ENCODE assay signal across 8 mouse cellular contexts in the genomic region with DNA sequence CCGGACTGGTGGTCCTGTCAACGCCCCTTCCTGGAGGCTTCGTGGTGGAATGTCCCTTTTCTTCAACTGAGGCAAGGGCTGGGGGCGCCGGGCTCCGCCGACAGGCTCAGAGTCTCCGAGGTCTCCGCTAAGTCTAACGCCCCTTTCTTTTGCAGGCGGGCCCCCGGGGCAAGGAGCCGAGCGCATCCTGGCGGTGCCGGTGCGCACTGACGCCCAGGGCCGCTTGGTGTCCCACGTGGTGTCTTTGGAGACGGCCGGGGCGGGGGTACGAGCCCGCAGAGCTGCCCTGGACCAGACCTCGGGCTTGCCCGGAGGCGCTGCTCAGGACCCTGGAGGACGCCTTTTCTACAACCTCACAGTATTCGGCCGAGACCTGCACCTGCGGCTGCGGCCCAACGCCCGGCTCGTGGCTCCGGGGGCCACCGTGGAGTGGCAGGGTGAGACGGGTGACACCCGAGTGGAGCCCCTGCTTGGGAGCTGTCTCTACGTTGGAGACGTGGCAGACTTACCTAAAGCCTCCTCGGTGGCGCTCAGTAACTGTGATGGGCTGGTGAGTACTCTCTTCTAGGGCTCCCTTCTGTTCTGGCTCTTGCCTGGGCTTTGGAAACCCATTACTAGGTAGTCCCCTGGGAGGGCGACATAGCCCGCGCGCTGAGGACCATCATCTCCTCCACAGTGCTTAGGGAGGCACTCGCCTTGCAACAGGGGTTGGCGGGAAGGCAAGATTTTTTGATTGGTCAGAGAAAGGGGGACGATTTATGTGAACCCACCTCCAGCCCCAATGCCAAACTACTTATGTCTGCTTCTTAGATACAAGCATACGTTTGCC. TPM values are rescaled to one million over a fixed set of nuclear protein-coding genes. Genes with fewer than 3 reads are reported as not detected.
DNase-seq lines count a peak whose midpoint lies in the region; ATAC-seq and TF ChIP-seq lines count a peak whose summit lies in the region.

No protein-coding gene starts in this region.

- H3K27ac ChIP-seq in layer of hippocampus, adult 2 months = peak overlapping the region; percentile 53; the same call in 1 of the 2 replicates
- no peak overlapping the region for H3K27ac ChIP-seq in intestine, embryonic 14.5 days (ENCODE audit: low read depth)

- peak overlapping the region; percentile 22; the same call in 1 of the 2 replicates for H3K9ac ChIP-seq in intestine, embryonic 14.5 days (ENCODE audit: low read length)

- ATAC-seq in intestine, embryonic 14.5 days (replicated peaks; ENCODE audit: low FRiP score, low TSS enrichment, low read depth) = peak; percentile 65; the same call in 1 of the 2 replicates

- H3K4me1 ChIP-seq in intestine, embryonic 14.5 days (replicated peaks; ENCODE audit: control insufficient read depth, insufficient read depth, low read length) = peaks cover 8% of the 10 kb centered on the region; the same call in 1 of the 2 replicates

- H3K9me3 ChIP-seq in intestine, embryonic 14.5 days (ENCODE audit: control insufficient read depth, low read length) = no peaks in the 10 kb centered on the region

- H3K4me3 ChIP-seq in layer of hippocampus, adult 2 months = peak overlapping the region; percentile 64
- H3K4me3 ChIP-seq in intestine, embryonic 14.5 days (ENCODE audit: low read depth, low read length) = peak overlapping the region; percentile 66

- peak; percentile 74 for TF ChIP-seq CTCF in layer of hippocampus, adult 2 months (conservative IDR thresholded peaks at IDR 0.05)

- DNase-seq in layer of hippocampus, adult 2 months (ENCODE audit: low spot score in 2 of 2) = peak in 1 of 2 experiments; percentile 36
- DNase-seq in layer of hippocampus, adult 9-10 months (ENCODE audit: low spot score) = no peak
- peak; percentile 57 to 70 for DNase-seq in cerebellum, postnatal 25 days
- peak; percentile 53 for DNase-seq in gastrocnemius, postnatal 25 days
- peak; percentile 83 for DNase-seq in intestine, embryonic 14.5 days (ENCODE audit: low spot score)
- DNase-seq in lung, postnatal 36 days = peak; percentile 19
- DNase-seq in right cerebral cortex, postnatal 4 days = peak; percentile 47
- DNase-seq in natural killer cell, adult 2 months (ENCODE audit: low spot score in 2 of 2) = no peak

- H3K4me2 ChIP-seq in intestine, embryonic 14.5 days (ENCODE audit: low read length) = peak overlapping the region; percentile 91

- peaks cover 42% of the 10 kb centered on the region for H3K27me3 ChIP-seq in intestine, embryonic 14.5 days (replicated peaks; ENCODE audit: control insufficient read depth, insufficient read depth, low read length)

- WGBS in intestine, embryonic 14.5 days = 2% methylated on average over 52 of the region's 52 CpGs

- H3K36me3 ChIP-seq in intestine, embryonic 14.5 days (ENCODE audit: control insufficient read depth, insufficient read depth, low read length) = no peaks in the 10 kb centered on the region

RNA-seq across cellular contexts. Expression of a gene that starts 1.4 kb away (rescaled TPM):
- total RNA-seq in layer of hippocampus, adult 2 months (2021) = 10 to 100 TPM; 14.5 to 15.4 TPM
- 10 to 100 TPM; 15.1 to 16.4 TPM for total RNA-seq in gastrocnemius, postnatal 25 days (2021)
- polyA plus RNA-seq in intestine, embryonic 14.5 days (2014; fragmentation: Nextera tagmentation; extraction: Ambion mirVana) = 9.0 and 10.2 TPM in 2 replicates

Comparison
In these comparisons a context has a peak if more than half of its experiments do, and no peak if none do; other contexts are left out.
1. DNase-seq: peak in cerebellum, postnatal 25 days (2 of 2), gastrocnemius, postnatal 25 days (single experiment), intestine, embryonic 14.5 days (single experiment), lung, postnatal 36 days (single experiment) and right cerebral cortex, postnatal 4 days (single experiment); none in layer of hippocampus, adult 9-10 months (single experiment) and natural killer cell, adult 2 months (0 of 2).